Comparison of ENCODE assay signal across 11 mouse cellular contexts in genomic region chr4:63232542-63233020, GRCm38 (mm10). TPM values are rescaled to one million over a fixed set of nuclear protein-coding genes. Genes with fewer than 3 reads are reported as not detected.
DNase-seq lines count a peak whose midpoint lies in the region; ATAC-seq and TF ChIP-seq lines count a peak whose summit lies in the region.
"Had no signal": no experiment of that assay in that cellular context is flagged by ENCODE, and none has a peak within 500 bp of the region (broad histone marks: within the 10 kb centered on the region; RNA-seq: fewer than 3 reads in every experiment).

No protein-coding gene starts in this region.

- H3K4me2 ChIP-seq in heart, embryonic 13.5 days: no peak overlapping the region
- H3K4me2 ChIP-seq in embryonic facial prominence, embryonic 15.5 days (replicated peaks): no peak overlapping the region
- H3K4me2 ChIP-seq: liver, embryonic 11.5 days had no signal

- no peaks in the 10 kb centered on the region for H3K27me3 ChIP-seq in heart, embryonic 13.5 days (replicated peaks)
- no peaks in the 10 kb centered on the region for H3K27me3 ChIP-seq in cerebellum, adult 2 months (ENCODE audit: control insufficient read depth, insufficient read depth, low read length)
- H3K27me3 ChIP-seq in embryonic facial prominence, embryonic 15.5 days: no peaks in the 10 kb centered on the region; the same call in 1 of the 2 replicates

- no peak for TF ChIP-seq POLR2A in cerebellum, adult 2 months (IDR thresholded peaks at IDR 0.05; ENCODE audit: borderline replicate concordance, insufficient read depth, low read length)

- 32% methylated on average over 2 of the region's 2 CpGs for WGBS in heart, embryonic 13.5 days
- WGBS in cerebellum, adult 2 months: 9% methylated on average over 2 of the region's 2 CpGs
- 44% methylated on average over 2 of the region's 2 CpGs for WGBS in embryonic facial prominence, embryonic 15.5 days

- intact Hi-C loops in heart, postnatal 14 days (cut with DNase I): no loop called here

- no peak for TF ChIP-seq CTCF in cerebellum, adult 2 months (IDR thresholded peaks at IDR 0.05; ENCODE audit: borderline replicate concordance, insufficient read depth, low read depth, low read length)

- no peaks in the 10 kb centered on the region for H3K36me3 ChIP-seq in heart, embryonic 13.5 days
- H3K36me3 ChIP-seq in embryonic facial prominence, embryonic 15.5 days: peaks cover 12% of the 10 kb centered on the region; the same call in 1 of the 2 replicates
- H3K36me3 ChIP-seq: hindbrain, embryonic 10.5 days had no signal

- no peaks in the 10 kb centered on the region for H3K9me3 ChIP-seq in heart, embryonic 13.5 days
- no peaks in the 10 kb centered on the region for H3K9me3 ChIP-seq in embryonic facial prominence, embryonic 15.5 days (replicated peaks)
- H3K9me3 ChIP-seq: hindbrain, embryonic 10.5 days had no signal

- peak overlapping the region; percentile 75 for H3K27ac ChIP-seq in heart, embryonic 13.5 days (replicated peaks)
- H3K27ac ChIP-seq in cerebellum, adult 2 months (ENCODE audit: insufficient read depth, low read length): peak overlapping the region; percentile 12
- H3K27ac ChIP-seq in embryonic facial prominence, embryonic 15.5 days (replicated peaks): peak overlapping the region; percentile 74
- H3K27ac ChIP-seq: hindbrain, embryonic 10.5 days had no signal

- no peak for ATAC-seq in heart, embryonic 13.5 days (ENCODE audit: extremely low read depth, insufficient number of reproducible peaks, low FRiP score, low TSS enrichment)
- ATAC-seq in embryonic facial prominence, embryonic 15.5 days (ENCODE audit: insufficient number of reproducible peaks, low FRiP score, low TSS enrichment, low read depth): no peak

- H3K4me3 ChIP-seq in heart, embryonic 13.5 days: no peak overlapping the region
- H3K4me3 ChIP-seq in cerebellum, adult 2 months (replicated peaks; ENCODE audit: insufficient read depth, low read depth, low read length): no peak overlapping the region
- no peak overlapping the region for H3K4me3 ChIP-seq in embryonic facial prominence, embryonic 15.5 days (replicated peaks)
- H3K4me3 ChIP-seq: hindbrain, embryonic 10.5 days; myocyte had no signal

- 0 out of 2 replicates have a peak overlapping the region, but pooled peaks have one; percentile 19 for H3K9ac ChIP-seq in heart, embryonic 13.5 days
- no peak overlapping the region for H3K9ac ChIP-seq in embryonic facial prominence, embryonic 15.5 days

- no peak for DNase-seq in heart, postnatal 14 days
- peak; percentile 68 to 74 for DNase-seq in cerebellum, adult 2 months
- DNase-seq in kidney, postnatal 25 days: peak; percentile 78 to 93
- DNase-seq in testis, postnatal 14 days (ENCODE audit: low spot score): no peak
- DNase-seq in right cerebral cortex, postnatal 4 days: no peak
- DNase-seq: layer of hippocampus, adult 9-11 months had no signal

- peaks cover 79% of the 10 kb centered on the region for H3K4me1 ChIP-seq in heart, embryonic 13.5 days
- H3K4me1 ChIP-seq in cerebellum, adult 2 months (ENCODE audit: control insufficient read depth, insufficient read depth, low read length): peaks cover 68% of the 10 kb centered on the region
- H3K4me1 ChIP-seq in embryonic facial prominence, embryonic 15.5 days: peaks cover 75% of the 10 kb centered on the region

RNA-seq across cellular contexts. Expression of gene Col27a1, which starts 18.8 kb away (rescaled TPM):
- 3.7 and 4.2 TPM in 2 replicates for polyA plus RNA-seq in heart, embryonic 13.5 days (2015; fragmentation: Nextera tagmentation; extraction: Ambion mirVana)
- 1 to 10 TPM; 2.4 to 3.4 TPM for total RNA-seq in heart, postnatal 14 days (2021)
- polyA plus RNA-seq in cerebellum, adult 2 months (2012; rRNA removed): 24.2 and 27.4 TPM in 2 replicates
- polyA plus RNA-seq in embryonic facial prominence, embryonic 15.5 days (2015; fragmentation: Nextera tagmentation; extraction: Ambion mirVana): 19.1 and 22.3 TPM in 2 replicates

Comparison
In these comparisons a context has a peak if more than half of its experiments do, and no peak if none do; other contexts are left out.
1. H3K27ac ChIP-seq: peak in every context shown above with its lines; median percentile 75 in heart, embryonic 13.5 days; 74 in embryonic facial prominence, embryonic 15.5 days; 12 in cerebellum, adult 2 months.
2. DNase-seq: peak in cerebellum, adult 2 months (2 of 2) and kidney, postnatal 25 days (2 of 2); none in heart, postnatal 14 days (0 of 2), testis, postnatal 14 days (single experiment) and right cerebral cortex, postnatal 4 days (single experiment).